Mouse (Mus musculus) forebrain, embryonic 14.5 days (tissue): ENCODE data around the gene Tgm2. TPM values are rescaled to one million over a fixed set of nuclear protein-coding genes. Genes with fewer than 3 reads are reported as not detected.

Experiments used
- ATAC-seq: fragments of 200-750 bp; cut with Nextera tagmentation; 2 replicates; pipeline ENCODE4 v1.8.0; 2017; ENCODE audit warnings: mild to moderate bottlenecking, moderate library complexity
- DNase-seq: peaks from one replicate; pipeline ENCODE4 v3.0.0-alpha.2; 2015; ENCODE audit warnings: low spot score
- H3K27ac ChIP-seq: fragments of 300-500 bp; sonication (generic); 2 replicates; pipeline ENCODE4 v1.5.1; 2014; ENCODE audit warnings: low read depth, mild to moderate bottlenecking, control low read depth, low read length, moderate library complexity
- H3K27me3 ChIP-seq: fragments of 300-500 bp; sonication (generic); replicated peaks from 2 replicates; pipeline ENCODE4 v1.6.1; 2014; ENCODE audit warnings: low read length, control low read depth, mixed read lengths; ENCODE audit not compliant: control insufficient read depth, insufficient read depth
- H3K36me3 ChIP-seq: fragments of 300-500 bp; sonication (generic); 2 replicates; pipeline ENCODE4 v1.6.1; 2014; ENCODE audit warnings: low read length, control low read depth; ENCODE audit not compliant: control insufficient read depth, insufficient read depth
- H3K4me1 ChIP-seq: fragments of 300-500 bp; sonication (generic); 2 replicates; pipeline ENCODE4 v1.6.1; 2014; ENCODE audit warnings: antibody characterized with exemption, low read length, control low read depth; ENCODE audit not compliant: control insufficient read depth, insufficient read depth
- H3K4me2 ChIP-seq: fragments of 300-500 bp; sonication (generic); 2 replicates; pipeline ENCODE4 v1.6.1; 2014; ENCODE audit warnings: mild to moderate bottlenecking, control low read depth, low read length
- H3K4me3 ChIP-seq: fragments of 300-500 bp; sonication (generic); 2 replicates; pipeline ENCODE4 v1.5.1; 2014; ENCODE audit warnings: low read depth, low read length, control low read depth
- H3K9ac ChIP-seq: fragments of 300-500 bp; sonication (generic); 2 replicates; pipeline ENCODE4 v1.6.1; 2014; ENCODE audit warnings: mild to moderate bottlenecking, low read length, control low read depth, moderate library complexity
- H3K9me3 ChIP-seq: fragments of 300-500 bp; sonication (generic); replicated peaks from 2 replicates; pipeline ENCODE4 v1.6.1; 2016; ENCODE audit warnings: low read length, control low read depth, mixed read lengths; ENCODE audit not compliant: control insufficient read depth
- WGBS: fragments of 180-500 bp; shearing (Covaris S2); extraction: QIAGEN DNeasy Blood & Tissue Kit; methylation state at CpG from one replicate; pipeline ENCODE4 v1.1.7; 2014; 5-methylcytosine and 5-hydroxymethylcytosine counted together
- polyA plus RNA-seq: library from polyadenylated mRNA; unstranded; fragments of >200 nt; fragmentation: Nextera tagmentation; extraction: Ambion mirVana; gene quantifications from 2 replicates; pipeline ENCODE4 v1.2.1, GENCODE M21; 2014

The Tgm2 gene
- polyA plus RNA-seq, 1 experiment from 2014 or later, result 5.0 TPM

DNA sequence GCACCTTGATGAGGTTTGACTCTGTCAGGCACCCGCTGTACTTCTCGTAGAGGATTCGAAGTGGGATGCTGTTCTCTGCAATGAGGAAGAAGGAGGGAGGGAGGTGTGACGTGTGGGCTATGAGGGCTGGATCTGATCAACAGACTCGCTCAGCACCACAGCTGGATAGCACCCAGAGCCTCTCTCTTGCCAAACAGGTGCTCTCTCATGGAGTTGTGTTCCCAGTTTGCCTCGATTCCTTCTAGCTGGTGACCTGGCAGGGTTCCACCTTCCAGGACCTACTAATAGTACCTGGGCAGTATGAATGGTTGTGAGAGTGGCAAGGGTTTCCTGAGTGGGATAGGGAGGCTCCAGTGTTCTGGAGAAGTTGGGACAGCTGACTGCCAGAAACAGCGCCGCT, 26.0 kb downstream of the Tgm2 start:
- WGBS, result 83% methylated on average over 8 of the region's 8 CpGs
- no peak for ATAC-seq

GRCm38 (mm10) chr2:158119145-158119544, 27.1 kb downstream of the Tgm2 start:
- 81% methylated on average over 4 of the region's 4 CpGs for whole genome bisulfite sequencing
- no peaks in the 10 kb centered on the region for H3K4me1 ChIP-seq

More for the DNA sequence above, 26.0 kb downstream of the Tgm2 start:
- Histone ChIP-seq H3K9ac (no peak overlapping the region), H3K4me1 (no peaks in the 10 kb centered on the region), H3K9me3 (no peaks in the 10 kb centered on the region), H3K27ac (no peak overlapping the region), H3K4me2 (no peak overlapping the region), H3K4me3 (no peak overlapping the region), H3K36me3 (no peaks in the 10 kb centered on the region), H3K27me3 (no peaks in the 10 kb centered on the region)
- no peak for DNase-seq

GRCm38 (mm10) chr2:158116653-158117052, 29.6 kb downstream of the Tgm2 start:
- Histone ChIP-seq H3K9ac (no peak overlapping the region), H3K4me3 (no peak overlapping the region), H3K27me3 (no peaks in the 10 kb centered on the region), H3K27ac (no peak overlapping the region), H3K9me3 (no peaks in the 10 kb centered on the region), H3K36me3 (no peaks in the 10 kb centered on the region), H3K4me2 (no peak overlapping the region), H3K4me1 (peaks cover 3% of the 10 kb centered on the region; the same call in 1 of the 2 replicates)
- WGBS, result 60% methylated on average over 6 of the region's 6 CpGs
- ATAC-seq, result no peak
- DNase-seq, result no peak

More at GRCm38 (mm10) chr2:158119145-158119544, 27.1 kb downstream of the Tgm2 start:
- Histone ChIP-seq H3K4me2 (no peak overlapping the region), H3K27me3 (no peaks in the 10 kb centered on the region), H3K36me3 (no peaks in the 10 kb centered on the region), H3K27ac (no peak overlapping the region), H3K4me3 (no peak overlapping the region), H3K9ac (no peak overlapping the region), H3K9me3 (no peaks in the 10 kb centered on the region)
- DNase-seq, result no peak
- ATAC-seq, result no peak

DNA sequence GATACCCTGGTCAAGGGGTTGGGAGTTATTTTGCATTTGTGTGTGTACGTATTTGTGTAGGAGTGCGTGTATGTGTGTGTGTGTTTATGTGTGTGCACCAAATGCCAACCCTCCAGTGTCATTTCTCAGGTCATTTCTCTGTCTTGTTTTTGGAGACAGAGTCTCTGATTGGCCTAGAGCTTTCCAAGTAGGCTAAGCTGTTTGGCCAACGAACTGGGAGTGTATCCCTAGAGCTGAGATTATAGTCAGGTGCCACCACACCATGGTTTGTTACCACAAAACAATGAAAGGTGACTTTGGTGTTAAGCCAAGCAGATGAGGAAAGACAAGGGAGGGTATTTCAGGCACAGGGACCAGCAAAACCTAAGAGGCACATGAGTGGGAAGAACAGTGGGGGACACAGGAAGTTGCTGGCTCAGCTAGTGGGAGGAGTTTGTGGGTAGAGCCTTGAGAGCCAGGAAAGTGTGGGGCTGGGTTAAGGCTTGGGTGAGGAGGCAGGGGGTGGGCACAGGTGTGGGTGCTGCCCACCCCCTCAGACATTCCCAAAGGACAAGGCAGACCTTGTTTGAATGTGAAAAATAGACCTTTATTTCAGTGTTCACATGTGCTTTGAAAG, 30.3 kb downstream of the Tgm2 start:
- Histone ChIP-seq H3K4me2 (no peak overlapping the region), H3K36me3 (no peaks in the 10 kb centered on the region), H3K9me3 (no peaks in the 10 kb centered on the region), H3K27me3 (no peaks in the 10 kb centered on the region), H3K4me3 (no peak overlapping the region), H3K4me1 (peaks cover 3% of the 10 kb centered on the region; the same call in 1 of the 2 replicates), H3K27ac (no peak overlapping the region), H3K9ac (no peak overlapping the region)
- ATAC-seq (no peak), DNase-seq (no peak)
- 83% methylated on average over 3 of the region's 3 CpGs for WGBS

- no peak for DNase-seq
- Histone ChIP-seq H3K9me3 (no peaks in the 10 kb centered on the region), H3K27ac (no peak overlapping the region), H3K4me2 (no peak overlapping the region), H3K9ac (no peak overlapping the region), H3K4me1 (peaks cover 3% of the 10 kb centered on the region; the same call in 1 of the 2 replicates), H3K36me3 (no peaks in the 10 kb centered on the region), H3K27me3 (no peaks in the 10 kb centered on the region), H3K4me3 (no peak overlapping the region)
- no peak for ATAC-seq
- 75% methylated on average over 5 of the region's 5 CpGs for WGBS
Measured at GRCm38 (mm10) chr2:158114931-158115330, 31.3 kb downstream of the Tgm2 start.

- DNase-seq (peak; percentile 30), ATAC-seq (no peak)
- no peaks in the 10 kb centered on the region for H3K9me3 ChIP-seq
- H3K36me3 ChIP-seq, result no peaks in the 10 kb centered on the region
- no peaks in the 10 kb centered on the region for H3K27me3 ChIP-seq
- H3K4me1 ChIP-seq, result peaks cover 3% of the 10 kb centered on the region; the same call in 1 of the 2 replicates
- no peak overlapping the region for H3K27ac ChIP-seq
- H3K4me3 ChIP-seq, result no peak overlapping the region
- no peak overlapping the region for H3K9ac ChIP-seq
- WGBS, result 43% methylated on average over 9 of the region's 9 CpGs
- no peak overlapping the region for H3K4me2 ChIP-seq
Measured at GRCm38 (mm10) chr2:158113591-158114257, 32.5 kb downstream of the Tgm2 start.

GRCm38 (mm10) chr2:158109516-158109915, 36.7 kb downstream of the Tgm2 start:
- H3K4me2 ChIP-seq, result no peak overlapping the region
- no peak overlapping the region for H3K4me3 ChIP-seq
- H3K9me3 ChIP-seq, result no peaks in the 10 kb centered on the region
- 79% methylated on average over 8 of the region's 8 CpGs for WGBS
- peaks cover 8% of the 10 kb centered on the region for H3K4me1 ChIP-seq
- no peak overlapping the region for H3K27ac ChIP-seq
- ATAC-seq (no peak), DNase-seq (no peak)
- H3K27me3 ChIP-seq, result no peaks in the 10 kb centered on the region
- no peak overlapping the region for H3K9ac ChIP-seq
- H3K36me3 ChIP-seq, result no peaks in the 10 kb centered on the region

- WGBS, result 24% methylated on average over 6 of the region's 6 CpGs
- Histone ChIP-seq H3K4me3 (no peak overlapping the region), H3K9me3 (no peaks in the 10 kb centered on the region), H3K27ac (no peak overlapping the region), H3K27me3 (no peaks in the 10 kb centered on the region), H3K36me3 (no peaks in the 10 kb centered on the region), H3K4me1 (peaks cover 4% of the 10 kb centered on the region; the same call in 1 of the 2 replicates), H3K4me2 (no peak overlapping the region), H3K9ac (no peak overlapping the region)
- DNase-seq (peak; percentile 77), ATAC-seq (peak; percentile 58; the same call in 1 of the 2 replicates)
Measured at GRCm38 (mm10) chr2:158106947-158107587, 39.2 kb downstream of the Tgm2 start.

- H3K27me3 ChIP-seq, result no peaks in the 10 kb centered on the region
- H3K9me3 ChIP-seq, result no peaks in the 10 kb centered on the region
- no peaks in the 10 kb centered on the region for H3K36me3 ChIP-seq
- H3K4me3 ChIP-seq, result no peak overlapping the region
- DNase-seq (no peak), ATAC-seq (no peak)
- no peak overlapping the region for H3K27ac ChIP-seq
- H3K4me1 ChIP-seq, result peaks cover 4% of the 10 kb centered on the region; the same call in 1 of the 2 replicates
- no peak overlapping the region for H3K4me2 ChIP-seq
- H3K9ac ChIP-seq, result no peak overlapping the region
- 92% methylated on average over 6 of the region's 6 CpGs for WGBS
Measured at GRCm38 (mm10) chr2:158105605-158106004, 40.6 kb downstream of the Tgm2 start.
